Mouse (Mus musculus) layer of hippocampus, postnatal 14 days (tissue): ENCODE data around the gene Adamtsl5. TPM values are rescaled to one million over a fixed set of nuclear protein-coding genes. Genes with fewer than 3 reads are reported as not detected.

Experiments used
- DNase-seq, 2 experiments: peaks; one replicate each; pipeline ENCODE4 v3.0.0; 2021 to 2022; ENCODE audit warnings: low spot score in 2 of 2, mixed read lengths in 1 of 2
- microRNA-seq, 2 experiments: library from miRNA; unstranded; fragments of <30 nt; microRNA quantifications; one replicate each; pipeline ENCODE4 v1.2.0; 2021
- total RNA-seq, 2 experiments: library from RNA; stranded (reverse); gene quantifications; 2 replicates each; pipeline ENCODE4 v1.2.3; 2021

The Adamtsl5 gene
- total RNA-seq, 2 experiments from 2014 or later = 2.0 to 2.8 TPM

GRCm38 (mm10) chr10:80297526-80298133 lies 50.6 kb downstream of the Adamtsl5 start:
- DNase-seq = no peak

- DNase-seq = no peak
These were observed 51.4 kb downstream of the Adamtsl5 start for GRCm38 (mm10) chr10:80296824-80297223.

- DNase-seq = peak; percentile 79 to 84
These were observed 52.4 kb downstream of the Adamtsl5 start, which contains the start of gene Apc2 for GRCm38 (mm10) chr10:80295618-80296425. TSS of gene Apc2 (plus strand) at chr10:80295977.

GRCm38 (mm10) chr10:80294788-80295303 lies 53.4 kb downstream of the Adamtsl5 start:
- no peak for DNase-seq

- DNase-seq = no peak
These were observed 53.9 kb downstream of the Adamtsl5 start for GRCm38 (mm10) chr10:80294311-80294710.

- no peak for DNase-seq
These were observed 54.9 kb downstream of the Adamtsl5 start for GRCm38 (mm10) chr10:80293325-80293724.

GRCm38 (mm10) chr10:80292251-80293146 lies 55.7 kb downstream of the Adamtsl5 start, which contains the start of gene Rps15:
TSS of gene Rps15 (plus strand) at chr10:80292453.
- DNase-seq = peak; percentile 92 to 95

Small RNAs within 50 kb of the gene (microRNA-seq; reads per million reads assigned to microRNA genes)
- 0 reads per million in 2 experiments for gene Gm22721

Other genes starting within 250 kb of the Adamtsl5 start
- gene Sbno2, start 242.8 kb downstream of the Adamtsl5 start, total RNA-seq = 10 to 100 TPM; 19.8 to 21.3 TPM
- 10 to 100 TPM; 89.2 to 90.7 TPM for gene Stk11, start 232.6 kb downstream of the Adamtsl5 start, total RNA-seq
- gene Atp5d, start 209.8 kb downstream of the Adamtsl5 start, total RNA-seq = 100 to 1,000 TPM; 397 to 417 TPM
- 100 to 1,000 TPM; 401 to 436 TPM for gene Cbarp, start 207.6 kb downstream of the Adamtsl5 start, total RNA-seq
- gene Midn, start 200.1 kb downstream of the Adamtsl5 start, total RNA-seq = 10 to 100 TPM; 90.9 to 100.0 TPM
- gene Cirbp, start 182.4 kb downstream of the Adamtsl5 start, total RNA-seq = 100 to 1,000 TPM in 1 of 2 experiments, 10 to 100 TPM in 1; 93.5 to 126 TPM
- gene 1600002K03Rik, start 175.5 kb downstream of the Adamtsl5 start, total RNA-seq = 1 to 10 TPM; 5.1 to 5.2 TPM
- 10 to 100 TPM; 14.8 TPM for gene Efna2, start 168.9 kb downstream of the Adamtsl5 start, total RNA-seq
- 10 to 100 TPM; 34.4 to 43.7 TPM for gene Mum1, start 122.0 kb downstream of the Adamtsl5 start, total RNA-seq
- gene Ndufs7, start 99.3 kb downstream of the Adamtsl5 start, total RNA-seq = 100 to 1,000 TPM; 169 to 175 TPM
- gene Gamt, start 87.4 kb downstream of the Adamtsl5 start, total RNA-seq = 10 to 100 TPM; 39.9 to 43.7 TPM
- 10 to 100 TPM; 83.0 to 93.6 TPM for gene Dazap1, start 86.9 kb downstream of the Adamtsl5 start, total RNA-seq
- gene Rps15, start 56.0 kb downstream of the Adamtsl5 start, total RNA-seq = 100 to 1,000 TPM; 727 to 762 TPM
- 100 to 1,000 TPM; 131 to 133 TPM for gene Apc2, start 52.4 kb downstream of the Adamtsl5 start, total RNA-seq
- gene 2310011J03Rik, start 27.9 kb downstream of the Adamtsl5 start, total RNA-seq = 10 to 100 TPM; 20.4 to 23.1 TPM
- 1 to 10 TPM; 3.2 to 4.4 TPM for gene Pcsk4, start 18.9 kb downstream of the Adamtsl5 start, total RNA-seq
- 10 to 100 TPM; 10.1 to 10.6 TPM for gene Reep6, start 18.5 kb downstream of the Adamtsl5 start, total RNA-seq
- 1 to 10 TPM; 3.2 to 3.4 TPM for gene Plk5, start 8.0 kb upstream of the Adamtsl5 start, total RNA-seq
- gene Mex3d, start 39.2 kb upstream of the Adamtsl5 start, total RNA-seq = 10 to 100 TPM; 20.3 to 24.2 TPM
- gene Mbd3, start 51.1 kb upstream of the Adamtsl5 start, total RNA-seq = 100 to 1,000 TPM; 121 to 131 TPM
- gene Uqcr11, start 58.4 kb upstream of the Adamtsl5 start, total RNA-seq = 100 to 1,000 TPM; 620 to 655 TPM
- 10 to 100 TPM; 33.3 to 35.0 TPM for gene Tcf3, start 85.2 kb upstream of the Adamtsl5 start, total RNA-seq
- not detected for gene Onecut3, start 146.4 kb upstream of the Adamtsl5 start, total RNA-seq
- under 1 TPM; 0.21 TPM for gene Atp8b3, start 190.7 kb upstream of the Adamtsl5 start, total RNA-seq
- 10 to 100 TPM; 47.0 to 50.5 TPM for gene Rexo1, start 213.1 kb upstream of the Adamtsl5 start, total RNA-seq
- gene Klf16, start 228.9 kb upstream of the Adamtsl5 start, total RNA-seq = 10 to 100 TPM; 40.1 to 44.3 TPM
- gene Abhd17a, start 241.9 kb upstream of the Adamtsl5 start, total RNA-seq = 100 to 1,000 TPM; 189 to 197 TPM